Mouse (Mus musculus): ENCODE measurements at regions not wholly inside any gene's neighbourhood (a gene's known extent, or its start where the extent isn't known, plus 50 kb on each side); places are given as distances from the start of the nearest gene placed in this dataset.

GRCm38 (mm10) chr2:133436913-133437843, 114.8 kb upstream of the Bmp2 start:
- no peak for DNase-seq (ENCODE audit: low read depth, low spot score)

- no peak for DNase-seq (ENCODE audit: low read depth, low spot score)
Measured at GRCm38 (mm10) chr2:133438018-133438417, 113.9 kb upstream of the Bmp2 start.

- DNase-seq (ENCODE audit: low read depth, low spot score) = no peak
Measured at GRCm38 (mm10) chr2:133443024-133443423, 108.9 kb upstream of the Bmp2 start.

- no peak for DNase-seq (ENCODE audit: low read depth, low spot score)
Measured at GRCm38 (mm10) chr2:133443490-133443889, 108.5 kb upstream of the Bmp2 start.

GRCm38 (mm10) chr2:133452947-133453346, 99.0 kb upstream of the Bmp2 start:
- no peak for DNase-seq (ENCODE audit: low read depth, low spot score)

- DNase-seq (ENCODE audit: low read depth, low spot score) = no peak
Measured at GRCm38 (mm10) chr2:133455484-133456170, 96.3 kb upstream of the Bmp2 start.

- no peak for DNase-seq (ENCODE audit: low read depth, low spot score)
Measured at GRCm38 (mm10) chr2:133456785-133457184, 95.2 kb upstream of the Bmp2 start.

GRCm38 (mm10) chr2:133458735-133459134, 93.2 kb upstream of the Bmp2 start:
- no peak for DNase-seq (ENCODE audit: low read depth, low spot score)

GRCm38 (mm10) chr2:133460814-133461213, 91.1 kb upstream of the Bmp2 start:
- DNase-seq (ENCODE audit: low read depth, low spot score) = no peak

- no peak for DNase-seq (ENCODE audit: low read depth, low spot score)
Measured at GRCm38 (mm10) chr2:133462378-133462777, 89.6 kb upstream of the Bmp2 start.

- no peak for DNase-seq (ENCODE audit: low read depth, low spot score)
Measured at GRCm38 (mm10) chr2:133467170-133468168, 84.5 kb upstream of the Bmp2 start.

GRCm38 (mm10) chr2:133472966-133473744, 78.8 kb upstream of the Bmp2 start:
- no peak for DNase-seq (ENCODE audit: low read depth, low spot score)

- no peak for DNase-seq (ENCODE audit: low read depth, low spot score)
Measured at GRCm38 (mm10) chr2:133474174-133474573, 77.8 kb upstream of the Bmp2 start.

GRCm38 (mm10) chr2:133480870-133481269, 71.1 kb upstream of the Bmp2 start:
- DNase-seq (ENCODE audit: low read depth, low spot score) = no peak

- no peak for DNase-seq (ENCODE audit: low read depth, low spot score)
Measured at GRCm38 (mm10) chr2:133481305-133481704, 70.7 kb upstream of the Bmp2 start.

- no peak for DNase-seq (ENCODE audit: low read depth, low spot score)
Measured at GRCm38 (mm10) chr2:133481785-133482184, 70.2 kb upstream of the Bmp2 start.

GRCm38 (mm10) chr2:133495443-133495842, 56.5 kb upstream of the Bmp2 start:
- no peak for DNase-seq (ENCODE audit: low read depth, low spot score)

GRCm38 (mm10) chr2:133496389-133496788, 55.6 kb upstream of the Bmp2 start:
- DNase-seq (ENCODE audit: low read depth, low spot score) = no peak

GRCm38 (mm10) chr2:133497071-133497470, 54.9 kb upstream of the Bmp2 start:
- DNase-seq (ENCODE audit: low read depth, low spot score) = no peak

GRCm38 (mm10) chr2:133497541-133498185, 54.3 kb upstream of the Bmp2 start:
- DNase-seq (ENCODE audit: low read depth, low spot score) = no peak

Data from CD4-positive helper T cell, adult 2 months (primary cell).